Mouse (Mus musculus) left cerebral cortex, adult 8-10 months (tissue): ENCODE data around the gene Kcng4. TPM values are rescaled to one million over a fixed set of nuclear protein-coding genes. Genes with fewer than 3 reads are reported as not detected.

ENCODE experiments used
- DNase-seq, 2 experiments: peaks; one replicate each; pipeline ENCODE4 v3.0.0; 2022; ENCODE audit warnings: low spot score in 2 of 2
- total RNA-seq, 4 experiments: library from RNA; stranded (reverse); gene quantifications; 2 replicates each; pipeline ENCODE4 v1.2.4; 2022

Gene Kcng4
- total RNA-seq, 4 experiments from 2014 or later = 2.5 to 3.3 (median 2.7) TPM

DNA sequence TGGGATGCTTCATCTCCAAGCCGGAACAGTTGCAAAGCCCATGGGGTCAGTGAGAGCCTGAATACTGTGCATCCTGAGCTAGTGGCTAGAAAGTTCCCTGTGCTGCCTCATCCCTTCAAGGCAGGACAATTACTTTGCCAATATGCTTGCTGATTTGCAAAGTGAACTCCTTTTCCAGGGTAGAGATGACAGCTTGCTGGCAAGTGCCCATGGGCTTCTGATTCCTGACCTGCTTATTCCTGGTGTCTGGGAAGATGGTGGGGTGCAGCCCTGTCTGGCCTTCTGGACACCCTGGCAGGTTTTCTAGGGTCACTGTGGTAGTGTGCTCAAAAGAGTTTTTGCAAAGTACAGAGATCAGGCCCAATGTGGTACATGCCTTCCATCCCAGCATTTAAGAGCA lies 7.5 kb upstream of the Kcng4 start:
- no peak for DNase-seq

DNA sequence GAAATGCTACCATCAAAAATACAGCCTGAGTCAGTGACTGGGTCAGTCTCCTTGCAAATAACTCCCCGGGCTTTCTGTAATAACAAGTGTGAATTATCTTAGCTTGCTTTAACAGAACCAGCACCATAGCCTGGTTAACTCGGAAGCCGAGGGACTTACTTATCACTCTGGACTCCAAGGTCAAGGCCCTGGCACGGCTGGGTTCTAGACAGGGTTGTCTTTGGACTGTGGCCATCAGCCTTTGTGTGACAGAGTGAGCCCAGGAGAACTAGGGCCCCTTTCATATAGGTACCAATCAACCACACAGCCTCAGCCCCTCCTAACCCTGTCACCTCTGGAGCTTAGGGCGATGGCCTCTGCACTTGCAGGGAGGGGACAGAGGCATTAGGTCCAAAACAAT lies 5.6 kb upstream of the Kcng4 start:
- no peak for DNase-seq

DNA sequence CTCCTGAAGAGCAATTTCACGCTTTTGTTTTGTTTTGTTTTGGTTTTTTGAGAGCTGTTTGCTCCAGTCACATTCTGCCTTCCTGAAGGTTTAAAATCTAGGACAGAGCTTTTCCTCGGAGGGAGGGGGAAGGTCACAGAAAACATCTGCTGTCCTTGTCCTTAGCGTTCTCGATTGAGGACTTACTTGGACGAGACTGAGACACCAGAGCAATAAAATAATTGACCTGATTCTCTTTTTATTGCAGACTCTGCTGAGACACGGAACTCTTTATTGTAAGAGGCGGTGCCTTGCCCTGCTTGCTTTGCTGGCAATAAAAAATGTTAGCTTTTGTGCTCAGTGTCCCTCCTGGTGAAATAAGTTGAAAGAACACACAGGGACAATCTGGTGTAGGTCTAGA lies 4.3 kb upstream of the Kcng4 start:
- DNase-seq = no peak

DNA sequence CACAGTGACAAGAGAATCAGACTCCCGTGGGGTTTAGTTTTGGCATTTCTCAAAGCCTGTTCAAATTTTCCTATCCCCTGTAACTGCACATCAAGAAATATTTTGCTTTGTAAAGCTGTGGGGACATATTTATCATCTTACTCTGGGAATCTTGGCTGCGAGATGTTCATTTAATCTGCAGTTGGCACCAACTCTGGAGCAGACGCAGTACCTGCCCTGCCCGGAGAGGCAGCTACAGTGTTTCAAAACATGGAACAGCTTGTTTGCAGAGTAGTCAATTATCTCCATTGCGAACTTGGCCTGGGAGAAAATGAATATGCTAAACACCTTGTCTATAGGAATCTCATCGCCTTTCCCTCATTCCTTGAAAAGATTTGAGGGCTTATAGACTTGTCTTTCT lies 2.8 kb upstream of the Kcng4 start:
- no peak for DNase-seq

DNA sequence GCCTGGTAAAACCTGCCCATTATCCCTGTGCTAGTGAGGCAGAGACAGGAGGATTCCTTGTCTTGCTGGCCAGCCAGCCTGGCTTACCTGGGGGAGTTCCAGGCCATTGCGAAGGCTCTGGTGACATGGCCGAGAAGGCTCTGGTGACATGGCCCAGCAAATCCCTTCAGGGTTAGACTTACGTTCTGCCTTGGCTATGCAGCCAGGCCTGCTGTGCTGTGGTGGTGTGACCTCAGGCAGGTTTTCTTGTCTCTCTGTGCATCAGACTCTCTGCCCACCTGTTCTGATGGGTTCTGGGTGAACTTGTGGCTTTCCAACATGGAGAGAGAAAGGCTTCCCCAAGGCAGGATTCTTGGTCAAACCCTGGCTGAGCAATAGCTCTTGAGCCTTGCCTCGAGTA lies 1.9 kb upstream of the Kcng4 start:
- DNase-seq = no peak

DNA sequence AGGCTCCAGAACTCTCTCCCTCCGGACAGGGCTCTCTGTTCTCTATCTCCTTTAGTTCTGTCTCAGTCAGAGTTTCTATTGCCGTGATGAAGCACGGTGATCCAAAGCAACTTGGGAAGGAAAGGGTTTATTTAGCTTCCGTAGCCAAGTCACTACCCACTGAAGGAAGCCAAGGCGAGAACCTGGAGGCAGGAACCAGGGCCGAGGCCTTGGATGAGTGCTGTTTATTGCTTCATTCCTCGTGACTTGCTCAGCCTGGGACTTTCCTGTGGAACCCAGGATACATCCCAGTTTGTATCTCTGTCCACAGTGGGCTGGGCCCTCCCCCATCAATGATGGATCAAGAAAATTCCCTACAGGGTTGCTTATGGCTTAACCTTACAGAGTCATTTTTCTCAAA lies 1.3 kb upstream of the Kcng4 start:
- DNase-seq = no peak

DNA sequence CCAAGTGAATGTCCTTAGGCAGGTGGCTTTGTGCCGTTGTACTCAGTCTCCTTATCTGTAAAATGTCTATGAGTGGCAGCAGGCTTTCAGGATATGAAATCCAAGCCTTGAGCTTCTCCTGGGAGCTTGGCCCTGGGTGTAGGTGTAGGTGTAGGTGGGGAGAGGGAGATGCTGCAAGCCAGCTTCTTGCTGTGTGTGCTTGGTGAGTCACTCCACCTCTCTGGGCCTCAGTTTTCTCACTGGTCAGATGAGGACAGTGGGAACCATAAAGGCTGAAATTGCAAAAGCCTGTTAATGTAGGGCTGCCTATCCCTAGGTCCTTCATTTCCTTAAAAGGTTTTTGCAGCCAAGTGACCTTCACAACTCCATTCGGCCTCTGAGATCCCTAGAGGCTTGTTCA lies 478 bp upstream of the Kcng4 start:
- DNase-seq = no peak

DNA sequence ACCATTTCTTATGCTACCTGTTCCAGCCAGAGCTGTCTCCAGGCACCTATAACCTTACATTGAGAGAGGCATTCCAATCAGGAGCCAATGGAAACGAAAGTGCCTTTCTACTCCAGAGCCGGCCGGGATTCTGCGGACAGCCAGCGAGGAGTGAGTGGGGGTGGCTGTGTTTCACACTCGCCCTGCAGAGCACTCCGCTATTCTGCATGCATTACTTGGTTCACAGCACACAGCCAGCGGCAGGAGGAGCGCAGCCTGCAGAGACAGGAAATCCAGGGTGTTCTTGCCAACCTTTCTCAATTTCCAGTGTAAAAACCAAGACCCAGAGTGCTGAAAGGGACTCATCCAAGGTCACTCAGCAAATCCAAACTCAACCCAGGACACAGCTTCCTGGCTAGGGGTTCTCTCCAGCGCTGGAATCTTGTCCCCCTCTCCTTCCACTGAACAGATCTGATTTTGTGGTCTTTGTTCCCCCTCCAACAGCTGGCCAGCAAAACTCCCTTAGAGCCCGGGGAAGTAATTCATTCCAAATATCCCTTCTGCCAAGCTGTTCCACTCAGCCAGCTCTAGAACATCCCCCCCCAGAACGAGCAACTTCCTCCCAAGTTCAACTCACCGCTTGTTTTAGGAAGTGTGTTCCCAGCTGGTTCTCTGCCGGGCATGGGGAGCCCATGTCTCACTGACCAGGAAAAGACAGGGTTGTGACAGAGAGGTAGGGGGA lies 704 bp downstream of the Kcng4 start:
- no peak for DNase-seq

DNA sequence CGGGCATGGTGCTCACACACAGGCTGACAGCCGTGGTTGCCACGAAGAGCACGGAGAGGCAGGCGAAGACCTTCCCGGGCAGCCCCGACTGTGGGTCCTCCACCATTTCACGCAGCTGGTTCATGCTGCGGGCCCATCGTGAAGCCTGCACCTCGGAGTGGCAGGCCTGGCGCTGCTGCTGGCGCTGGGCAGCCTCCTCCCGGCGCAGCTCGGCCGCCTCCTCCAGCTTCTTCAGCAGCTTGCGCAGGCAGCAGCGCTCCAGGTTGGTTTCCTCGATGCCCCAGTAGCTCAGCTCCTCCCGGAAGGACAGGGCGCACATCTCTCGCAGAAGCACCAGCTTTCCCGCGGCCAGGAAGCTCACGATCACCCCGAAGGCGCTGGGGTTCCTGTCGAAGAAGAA lies 2.6 kb downstream of the Kcng4 start:
- no peak for DNase-seq

DNA sequence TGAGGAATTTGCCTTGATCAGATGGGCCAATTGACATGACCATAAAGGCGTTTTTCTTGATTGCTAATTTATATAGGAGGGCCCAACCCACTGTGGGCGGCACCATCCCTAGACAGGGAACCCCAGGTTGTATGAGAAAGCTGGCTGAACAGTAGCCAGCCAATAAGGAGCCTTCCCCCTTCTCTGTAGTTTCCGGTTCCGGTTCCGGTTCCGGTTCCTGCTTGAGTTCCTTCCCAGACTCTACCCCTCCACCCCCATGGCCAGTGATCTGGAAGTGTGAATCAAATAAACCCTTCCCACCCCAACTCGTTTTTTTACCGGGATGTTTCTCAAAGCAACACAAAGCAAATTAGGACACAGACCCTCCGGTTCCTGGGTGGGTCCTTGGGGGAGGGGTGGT lies 3.2 kb downstream of the Kcng4 start:
- no peak for DNase-seq

DNA sequence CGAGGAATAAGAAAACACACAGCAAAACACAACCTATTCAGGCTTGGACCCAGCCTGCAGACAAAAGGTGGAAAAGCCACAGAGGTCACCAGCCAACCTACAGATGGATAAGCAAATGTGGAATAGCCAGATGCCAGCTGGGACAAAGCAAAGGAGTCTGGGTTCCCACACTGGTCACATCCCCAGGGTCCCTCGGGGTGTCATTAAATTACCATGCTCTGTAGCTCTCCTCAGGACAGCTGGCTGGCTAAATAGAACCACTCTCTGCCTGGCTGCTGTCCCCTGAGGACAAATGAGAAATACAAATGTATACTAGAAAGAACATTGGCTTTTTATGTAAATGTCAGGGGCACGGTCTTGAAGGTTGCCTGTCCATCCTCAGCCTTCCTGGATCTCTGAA lies 4.6 kb downstream of the Kcng4 start:
- DNase-seq = no peak

DNA sequence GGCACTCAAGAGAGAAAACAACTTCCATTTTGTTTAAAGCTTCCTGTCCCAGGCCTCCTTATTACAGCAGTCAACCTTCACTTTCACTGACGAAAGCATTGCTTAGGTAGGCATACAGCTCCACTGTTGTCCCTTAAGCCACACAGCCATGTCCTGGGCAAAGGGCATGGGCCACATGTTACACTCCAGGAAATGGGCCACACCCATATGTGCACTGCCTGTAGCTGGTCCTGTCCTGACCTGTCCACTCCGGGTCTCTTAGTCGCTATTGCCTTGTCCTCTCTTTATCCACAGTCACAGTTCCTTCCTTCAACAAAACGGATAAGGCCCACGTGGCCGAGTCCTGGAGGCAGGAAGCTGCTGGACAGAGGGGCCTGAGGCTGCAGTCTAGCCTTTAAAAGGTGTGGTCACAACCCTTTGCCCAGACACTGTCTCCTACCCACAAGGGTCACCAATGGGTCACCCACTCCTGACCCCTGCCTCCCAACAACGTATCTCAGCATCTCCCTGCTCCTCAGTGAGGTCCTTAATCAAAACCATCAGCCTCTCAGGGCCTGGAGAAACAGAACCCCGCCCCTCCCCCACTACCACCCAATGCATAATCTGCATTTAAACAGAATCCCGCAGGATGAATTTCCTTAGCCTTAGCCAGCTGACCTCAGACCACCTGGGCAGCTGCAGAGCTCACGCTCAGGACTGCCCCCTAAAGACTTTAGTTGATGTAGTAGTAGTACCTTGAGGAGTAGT lies 7.7 kb downstream of the Kcng4 start:
- DNase-seq = no peak

DNA sequence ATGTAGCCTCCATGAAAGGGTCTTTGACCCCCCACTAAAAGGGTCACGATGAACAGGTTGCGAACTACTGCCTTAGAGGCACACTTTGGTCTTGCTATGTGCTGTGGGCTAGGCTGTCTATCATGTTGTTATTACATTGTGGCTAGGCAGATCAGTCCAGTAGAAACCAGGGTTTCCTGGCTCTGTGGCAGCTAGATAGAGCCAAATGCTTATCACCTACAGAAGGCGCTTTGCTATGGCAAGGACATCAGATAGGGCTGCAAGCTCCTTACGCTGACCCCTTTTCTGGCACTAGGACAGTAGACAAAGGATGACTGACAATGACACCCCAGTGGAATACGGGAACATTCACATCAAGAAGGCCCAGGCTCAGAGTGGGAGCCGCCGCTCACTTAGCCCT lies 8.3 kb downstream of the Kcng4 start:
- no peak for DNase-seq

DNA sequence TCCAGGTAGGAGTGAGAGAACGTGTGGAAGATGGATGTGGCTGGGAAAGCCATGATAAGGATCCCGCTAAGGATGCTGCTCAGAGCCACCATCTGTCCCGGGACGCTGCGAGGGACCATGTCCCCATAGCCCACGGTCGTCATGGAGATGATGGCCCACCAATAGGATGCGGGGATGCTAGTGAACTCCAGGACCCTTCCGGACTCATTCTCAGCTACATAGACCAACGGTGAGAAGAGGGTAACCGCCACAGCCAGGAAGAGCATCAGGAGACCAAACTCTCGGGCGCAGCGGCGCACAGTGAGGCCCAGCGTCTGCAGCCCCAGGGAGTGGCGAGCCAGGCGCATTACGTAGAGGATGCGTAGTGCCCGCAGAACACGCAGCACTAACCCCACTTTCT lies 9.7 kb downstream of the Kcng4 start:
- no peak for DNase-seq

DNA sequence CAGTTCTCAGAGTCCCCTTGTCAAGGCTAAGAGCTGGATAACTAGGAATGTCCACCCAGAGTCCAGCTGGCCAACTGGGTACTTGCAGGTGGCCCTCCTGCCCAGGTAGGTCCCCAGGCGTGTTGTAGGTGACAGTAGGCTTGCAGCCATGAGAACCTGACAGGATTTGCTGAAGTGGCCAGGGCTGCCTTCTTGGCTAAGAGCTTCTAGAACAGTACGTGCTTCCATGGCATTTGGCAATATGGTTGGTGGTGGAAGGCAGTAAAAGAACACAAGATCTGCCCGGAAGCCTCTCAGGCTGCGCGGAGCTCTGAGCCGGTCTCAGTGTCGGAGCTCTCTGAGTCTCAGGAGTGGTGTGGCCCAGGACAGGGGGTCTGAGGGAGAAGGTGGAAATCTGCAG lies 10.6 kb downstream of the Kcng4 start:
- DNase-seq = no peak

DNA sequence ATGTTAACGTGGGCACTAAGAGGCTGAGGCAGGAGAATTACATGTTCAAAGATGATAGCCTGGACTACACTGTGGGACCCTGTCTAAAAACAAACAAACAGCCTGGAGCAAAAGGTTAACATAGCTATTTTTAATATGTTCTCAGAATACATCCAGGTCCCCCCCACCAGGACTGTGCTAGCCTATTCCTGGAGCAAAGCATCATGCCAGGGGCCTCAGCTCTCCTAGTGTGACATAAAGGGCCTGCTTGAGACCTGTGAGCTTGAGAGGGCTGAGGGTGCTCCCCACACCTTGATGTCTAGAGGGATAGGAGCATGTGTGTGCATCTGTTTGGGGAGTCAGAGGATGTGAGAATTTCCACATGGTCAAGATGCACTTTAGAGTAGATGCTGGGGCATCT lies 11.7 kb downstream of the Kcng4 start:
- no peak for DNase-seq

DNA sequence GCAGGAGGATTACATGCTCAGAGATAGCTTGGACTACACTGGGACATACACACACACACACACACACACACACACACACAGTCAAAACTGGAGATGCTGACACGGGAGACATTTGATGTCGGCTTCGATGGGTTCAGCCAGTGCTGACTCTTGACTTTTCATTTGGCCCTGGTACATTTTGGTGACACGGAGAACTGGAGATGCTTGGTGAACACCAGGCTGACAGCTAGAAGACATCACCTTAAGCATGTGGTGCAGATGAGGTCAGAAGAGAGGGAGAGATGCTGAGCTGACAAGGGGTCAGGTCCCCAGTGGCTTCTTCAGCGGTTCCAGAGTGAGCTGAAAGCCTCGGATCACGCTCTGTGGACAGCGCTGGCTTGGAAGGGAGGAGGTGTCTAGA lies 12.4 kb downstream of the Kcng4 start:
- DNase-seq = no peak

DNA sequence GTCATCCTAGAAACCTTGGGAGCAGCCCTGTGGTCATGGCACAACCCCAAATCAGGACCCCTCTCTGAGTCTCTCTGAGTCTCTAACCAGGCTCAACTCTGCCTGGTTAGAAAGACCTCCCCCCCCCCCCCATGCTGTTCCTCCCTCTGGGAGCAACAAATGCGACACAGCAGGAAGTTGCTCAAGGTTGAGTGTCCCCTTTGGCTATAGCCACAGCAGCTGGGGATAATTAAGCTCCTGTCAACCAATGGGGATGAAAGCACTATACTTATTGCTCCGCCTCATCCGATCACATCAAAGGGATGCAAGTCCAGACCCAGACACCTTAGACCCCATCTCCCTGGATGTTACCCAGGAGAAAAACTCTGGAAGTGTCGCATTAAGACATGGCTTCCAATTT lies 12.9 kb downstream of the Kcng4 start:
- no peak for DNase-seq

DNA sequence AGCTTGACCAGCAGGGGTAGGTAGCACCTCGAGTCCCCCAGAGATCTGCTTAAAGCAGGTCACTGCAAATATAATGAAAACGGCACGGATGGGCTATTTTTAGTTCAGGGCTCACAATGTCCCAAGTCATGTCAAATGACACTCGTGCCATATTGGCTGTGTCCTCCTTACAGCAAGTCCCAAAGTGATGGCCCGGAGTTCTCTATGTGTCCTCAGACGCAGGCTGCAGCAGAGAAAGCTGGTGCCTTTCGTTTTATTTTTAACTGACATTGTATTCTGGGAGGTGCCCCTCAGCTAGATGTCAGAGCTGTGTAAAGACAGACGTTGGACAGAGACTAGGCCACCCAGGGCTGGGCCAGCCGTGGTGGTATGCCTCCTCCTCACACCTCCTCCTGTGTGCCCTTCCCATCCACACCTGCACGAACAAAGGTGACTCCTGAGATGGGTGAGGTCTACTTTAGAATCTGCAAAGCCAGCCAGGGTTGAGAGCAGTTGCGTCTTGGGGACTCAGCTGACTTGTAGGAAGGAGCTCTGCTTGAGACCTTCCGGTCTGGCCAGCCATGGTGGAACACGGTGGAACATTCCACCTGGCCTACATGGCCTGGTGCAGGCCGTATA lies 14.5 kb downstream of the Kcng4 start:
- no peak for DNase-seq

DNA sequence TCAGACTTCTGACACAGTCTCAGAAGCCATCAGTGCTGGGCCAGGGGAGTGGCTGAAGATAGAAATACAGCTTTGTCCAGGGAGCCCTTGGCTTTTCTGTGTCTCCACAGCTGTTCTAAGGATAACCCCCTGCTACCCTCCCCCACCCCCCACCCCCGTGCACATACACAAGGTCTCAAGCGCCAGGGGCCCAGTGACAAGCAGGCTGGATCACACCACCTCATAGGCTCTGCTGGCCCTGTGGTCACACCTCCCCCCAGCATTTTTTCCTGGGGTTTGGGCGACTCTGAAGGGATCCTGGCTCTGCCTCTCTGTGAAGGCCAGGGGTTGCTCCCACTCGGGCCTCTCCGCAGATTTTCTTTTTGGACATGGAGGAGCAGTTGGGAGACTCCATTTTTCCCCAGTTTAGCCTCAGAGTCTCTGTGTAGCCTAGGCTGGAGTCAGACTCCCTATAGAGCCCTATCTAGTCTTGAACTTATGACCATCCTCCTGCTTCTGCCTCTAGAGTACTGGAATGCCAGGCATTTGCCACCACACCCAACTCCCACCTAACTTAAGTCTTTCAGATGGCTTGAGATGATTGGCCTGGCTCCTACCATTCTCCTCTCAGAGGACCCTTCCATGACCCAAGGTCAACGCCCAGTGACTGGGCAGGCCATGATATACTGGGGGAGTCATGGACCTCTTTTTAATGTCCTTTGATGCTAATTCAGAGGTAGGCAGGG lies 15.2 kb downstream of the Kcng4 start:
- DNase-seq = no peak

DNA sequence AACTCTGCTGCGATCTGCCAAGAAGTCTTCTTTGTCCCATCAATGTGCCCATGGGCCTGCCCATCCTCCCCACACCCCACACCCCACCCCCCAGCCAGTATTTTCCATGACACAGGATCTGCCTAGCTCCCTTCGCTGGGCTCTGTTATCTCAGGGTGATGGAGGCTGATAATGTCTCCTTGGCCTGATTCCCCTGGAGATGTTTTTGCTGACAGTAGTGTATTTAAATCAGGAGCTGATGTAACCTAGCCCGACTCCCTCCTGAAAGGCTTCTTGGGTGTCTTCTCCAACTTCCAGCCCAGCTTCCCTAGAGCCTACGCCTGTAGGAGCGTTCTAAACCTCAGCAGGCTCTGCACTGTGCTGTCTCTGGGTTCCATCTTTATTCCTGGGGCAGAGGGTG lies 16.6 kb downstream of the Kcng4 start:
- DNase-seq = no peak

DNA sequence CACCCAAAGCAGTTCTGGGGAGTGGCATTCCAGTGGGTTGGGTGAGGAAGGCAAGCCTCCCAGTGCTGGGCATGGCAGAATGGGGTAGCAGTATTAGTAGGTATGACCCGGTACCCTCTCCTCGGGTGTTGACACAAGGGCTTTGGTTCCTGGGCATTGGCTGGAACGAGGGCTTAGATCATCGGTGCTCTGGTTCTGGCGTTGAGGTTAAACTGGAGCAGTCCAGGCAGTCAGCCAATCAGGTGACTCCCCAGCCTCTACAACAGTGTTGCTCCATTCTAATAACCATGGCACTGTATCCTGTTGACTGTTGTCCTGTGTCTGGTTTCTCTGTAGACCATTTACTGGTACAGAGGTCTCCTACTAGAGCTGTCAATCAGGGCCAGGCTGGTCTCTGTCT lies 17.9 kb downstream of the Kcng4 start:
- no peak for DNase-seq
